Mouse (Mus musculus) CH12.LX (cell line): ENCODE measurements at regions not wholly inside any gene's neighbourhood (a gene's known extent, or its start where the extent isn't known, plus 50 kb on each side); places are given as distances from the start of the nearest gene placed in this dataset.

ENCODE experiments used
- DNase-seq: peaks from one replicate; pipeline ENCODE4 v3.0.0-alpha.2; 2013; ENCODE audit errors: extremely low read depth
- H3K27ac ChIP-seq: 2 replicates; pipeline ENCODE4 v1.5.1; 2012; ENCODE audit warnings: low read depth, mild to moderate bottlenecking, control low read depth, moderate library complexity; ENCODE audit not compliant: insufficient read depth
- H3K27me3 ChIP-seq: replicated peaks from 2 replicates; pipeline ENCODE3; 2012; ENCODE audit warnings: inconsistent platforms
- H3K36me3 ChIP-seq, 2 experiments: replicated peaks in 1 of 2; 2 replicates each; pipeline versions ENCODE3 to v1.6.1; 2012; ENCODE audit warnings: inconsistent platforms in 1 of 2, low read length in 1 of 2, mild to moderate bottlenecking in 1 of 2, mixed read lengths in 1 of 2, moderate library complexity in 1 of 2; ENCODE audit not compliant: control insufficient read depth in 1 of 2, insufficient read depth in 1 of 2
- H3K4me1 ChIP-seq, 2 experiments: 2 replicates each; pipeline ENCODE4 v1.6.1; 2012; ENCODE audit warnings: inconsistent platforms in 1 of 2, moderate library complexity in 1 of 2; ENCODE audit not compliant: insufficient read depth in 2 of 2, control insufficient read depth in 1 of 2
- H3K4me2 ChIP-seq: 2 replicates; pipeline ENCODE4 v1.6.1; 2012; ENCODE audit warnings: low read depth, mild to moderate bottlenecking, control low read depth; ENCODE audit not compliant: poor library complexity, insufficient read depth, severe bottlenecking
- H3K4me3 ChIP-seq, 3 experiments: fragments of 150-350 bp in 1 of 3; sonication (generic) in 1 of 3; replicated peaks in 1 of 3; 2 replicates each; pipeline versions ENCODE3 to v1.5.1; 2011 to 2012; ENCODE audit warnings: low read depth in 2 of 3, low read length in 2 of 3, mild to moderate bottlenecking in 2 of 3, moderate library complexity in 2 of 3, control low read depth in 1 of 3, improper control_type of control experiment in 1 of 3, inconsistent platforms in 1 of 3, mixed read lengths in 1 of 3; ENCODE audit not compliant: poor library complexity in 1 of 3
- H3K79me2 ChIP-seq: replicated peaks from 2 replicates; pipeline ENCODE4 v1.6.1; 2012; ENCODE audit warnings: mild to moderate bottlenecking, moderate library complexity; ENCODE audit not compliant: control insufficient read depth, poor library complexity, insufficient read depth, severe bottlenecking; ENCODE audit errors: extremely low read depth
- H3K9ac ChIP-seq: 2 replicates; pipeline ENCODE4 v1.6.1; 2012; ENCODE audit warnings: low read depth, mild to moderate bottlenecking, control low read depth, moderate library complexity; ENCODE audit not compliant: insufficient read depth
- H3K9me3 ChIP-seq: replicated peaks from 2 replicates; pipeline ENCODE3; 2012; ENCODE audit warnings: low read length, inconsistent platforms, mixed read lengths
- BHLHE40 ChIP-seq: IDR thresholded peaks from 2 replicates; pipeline ENCODE4 v1.6.1; 2011; ENCODE audit warnings: mild to moderate bottlenecking, low read depth, low read length, improper control_type of control experiment
- E2F4 ChIP-seq: IDR thresholded peaks from 2 replicates; pipeline ENCODE4 v1.6.1; 2011; ENCODE audit warnings: low read depth, low read length, improper control_type of control experiment; ENCODE audit not compliant: insufficient replicate concordance
- ETS1 ChIP-seq: conservative IDR thresholded peaks from 2 replicates; pipeline ENCODE4 v1.6.1; 2012; ENCODE audit warnings: low read depth, mild to moderate bottlenecking, inconsistent platforms, low read length, improper control_type of control experiment, moderate library complexity
- GABPA ChIP-seq: IDR thresholded peaks from 2 replicates; pipeline ENCODE4 v1.6.1; 2012; ENCODE audit warnings: low read depth, low read length, improper control_type of control experiment, inconsistent platforms; ENCODE audit not compliant: insufficient replicate concordance
- IRF4 ChIP-seq: IDR thresholded peaks from 2 replicates; pipeline ENCODE4 v1.6.1; 2014; ENCODE audit warnings: low read depth, mild to moderate bottlenecking, inconsistent platforms, low read length, improper control_type of control experiment
- JUND ChIP-seq: conservative IDR thresholded peaks from 2 replicates; pipeline ENCODE4 v1.6.1; 2011; ENCODE audit warnings: low read depth, low read length, improper control_type of control experiment
- KAT2A ChIP-seq: IDR thresholded peaks from 2 replicates; pipeline ENCODE4 v1.6.1; 2012; ENCODE audit warnings: low read length, improper control_type of control experiment, inconsistent platforms; ENCODE audit not compliant: insufficient replicate concordance
- MAFK ChIP-seq: IDR thresholded peaks from 2 replicates; pipeline ENCODE4 v1.6.1; 2011; ENCODE audit warnings: low read length, improper control_type of control experiment; ENCODE audit not compliant: insufficient replicate concordance
- MAX ChIP-seq: IDR thresholded peaks from 2 replicates; pipeline ENCODE4 v1.6.1; 2011; ENCODE audit warnings: low read length, improper control_type of control experiment
- MXI1 ChIP-seq: IDR thresholded peaks from 2 replicates; pipeline ENCODE4 v1.6.1; 2011; ENCODE audit warnings: mild to moderate bottlenecking, low read depth, low read length, improper control_type of control experiment
- PAX5 ChIP-seq: IDR thresholded peaks from 2 replicates; pipeline ENCODE4 v1.6.1; 2012; ENCODE audit warnings: low read length, inconsistent platforms, mixed read lengths
- POLR2A ChIP-seq: IDR thresholded peaks from 2 replicates; pipeline ENCODE4 v1.6.1; 2011; ENCODE audit warnings: low read depth, mild to moderate bottlenecking, improper control_type of control experiment, low read length
- RAD21 ChIP-seq: IDR thresholded peaks from 2 replicates; pipeline ENCODE4 v1.6.1; 2011; ENCODE audit warnings: low read depth, mild to moderate bottlenecking, low read length, improper control_type of control experiment, moderate library complexity
- RCOR1 ChIP-seq: conservative IDR thresholded peaks from 2 replicates; pipeline ENCODE4 v1.6.1; 2012; ENCODE audit warnings: low read depth, mild to moderate bottlenecking, inconsistent platforms, low read length, improper control_type of control experiment
- SIN3A ChIP-seq: IDR thresholded peaks from 2 replicates; pipeline ENCODE4 v1.6.1; 2012; ENCODE audit warnings: low read length, improper control_type of control experiment, inconsistent platforms
- TBP ChIP-seq: conservative IDR thresholded peaks from 2 replicates; pipeline ENCODE4 v1.6.1; 2011; ENCODE audit warnings: low read depth, low read length, improper control_type of control experiment
- USF1 ChIP-seq: IDR thresholded peaks from 2 replicates; pipeline ENCODE4 v1.6.1; 2014; ENCODE audit warnings: low read depth, mild to moderate bottlenecking, inconsistent platforms, low read length, improper control_type of control experiment
- USF2 ChIP-seq: conservative IDR thresholded peaks from 2 replicates; pipeline ENCODE4 v1.6.1; 2011; ENCODE audit warnings: low read depth, low read length, improper control_type of control experiment
- ZNF384 ChIP-seq: IDR thresholded peaks from 2 replicates; pipeline ENCODE4 v1.6.1; 2012; ENCODE audit warnings: low read depth, low read length, improper control_type of control experiment, inconsistent platforms
- dilution Hi-C: fragments of 300-500 bp; cut with MboI; formaldehyde crosslinking; loops from 2 replicates; pipeline ENCODE4 v1.14.3; 2020; ENCODE audit warnings: low sequenced_read_pairs; ENCODE audit not compliant: extremely low pct_unique_long_range_greater_than_20kb, extremely low pct_ligation_motif_present
- in situ Hi-C: fragments of 300-500 bp; cut with MboI; formaldehyde crosslinking; loops from 3 replicates; pipeline ENCODE4 v1.14.3; 2019; ENCODE audit warnings: low sequenced_read_pairs, low pct_ligation_motif_present, low pct_unique_long_range_greater_than_20kb, mixed read lengths

GRCm38 (mm10) chr6:31985698-31986097, 64.3 kb upstream of the 1700012A03Rik start:
- dilution Hi-C loops (no loop called here), in situ Hi-C loops (no loop called here)
- Histone ChIP-seq H3K9me3 (no peaks in the 10 kb centered on the region), H3K9ac (no peak overlapping the region), H3K27ac (no peak overlapping the region), H3K4me1 (no peaks in the 10 kb centered on the region), H3K27me3 (peaks cover 85% of the 10 kb centered on the region), H3K79me2 (no peaks in the 10 kb centered on the region), H3K36me3 (no peaks in the 10 kb centered on the region), H3K4me3 (no peak overlapping the region), H3K4me2 (no peak overlapping the region)
- TF ChIP-seq SIN3A: no peak
- TF ChIP-seq RAD21: no peak
- no peak for TF ChIP-seq TBP
- TF ChIP-seq IRF4: no peak
- TF ChIP-seq USF2: no peak
- no peak for TF ChIP-seq PAX5
- TF ChIP-seq ETS1: no peak
- TF ChIP-seq JUND: no peak
- TF ChIP-seq GABPA: no peak
- TF ChIP-seq USF1: no peak
- TF ChIP-seq MXI1: no peak
- no peak for TF ChIP-seq MAX
- no peak for TF ChIP-seq E2F4
- no peak for TF ChIP-seq POLR2A
- TF ChIP-seq ZNF384: no peak
- no peak for TF ChIP-seq MAFK
- TF ChIP-seq RCOR1: no peak
- TF ChIP-seq KAT2A: no peak
- no peak for DNase-seq

DNA sequence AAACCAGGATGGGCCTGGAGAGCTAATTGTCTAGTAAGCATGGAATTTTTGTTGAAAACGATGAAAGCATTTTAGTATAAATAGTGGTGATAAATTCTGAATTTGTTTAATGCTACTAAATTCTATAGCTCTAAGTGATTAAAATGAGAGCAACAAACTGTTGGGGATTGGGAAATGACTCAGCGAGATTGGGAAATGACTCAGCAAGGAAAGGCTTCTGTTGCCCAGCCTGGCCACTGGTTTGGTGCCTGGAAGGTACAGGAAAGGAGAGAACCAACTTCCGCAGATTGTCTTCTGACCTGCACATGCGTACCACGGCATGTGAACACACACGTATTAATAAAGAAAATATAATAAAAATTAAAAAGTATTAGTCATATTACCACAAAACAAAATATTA, 73.3 kb upstream of the 1700012A03Rik start:
- no peaks in the 10 kb centered on the region for H3K4me1 ChIP-seq
- no peak overlapping the region for H3K9ac ChIP-seq
- no peak overlapping the region for H3K4me3 ChIP-seq
- H3K9me3 ChIP-seq: peaks cover 9% of the 10 kb centered on the region
- no peaks in the 10 kb centered on the region for H3K36me3 ChIP-seq
- TF ChIP-seq USF2 (no peak), BHLHE40 (no peak), IRF4 (no peak)
- TF ChIP-seq, all 38 proteins: peak for 0
- DNase-seq: no peak
- Histone ChIP-seq H3K79me2 (no peaks in the 10 kb centered on the region), H3K27ac (no peak overlapping the region), H3K27me3 (peaks cover 61% of the 10 kb centered on the region), H3K4me2 (no peak overlapping the region)
- dilution Hi-C loops (no loop called here), in situ Hi-C loops (no loop called here)
